Mouse (Mus musculus): ENCODE measurements around the gene Nfatc2.
A peak's percentile ranks its signal among the peaks of the same experiment; 100 is the strongest.

Nfatc2 gene

DNA sequence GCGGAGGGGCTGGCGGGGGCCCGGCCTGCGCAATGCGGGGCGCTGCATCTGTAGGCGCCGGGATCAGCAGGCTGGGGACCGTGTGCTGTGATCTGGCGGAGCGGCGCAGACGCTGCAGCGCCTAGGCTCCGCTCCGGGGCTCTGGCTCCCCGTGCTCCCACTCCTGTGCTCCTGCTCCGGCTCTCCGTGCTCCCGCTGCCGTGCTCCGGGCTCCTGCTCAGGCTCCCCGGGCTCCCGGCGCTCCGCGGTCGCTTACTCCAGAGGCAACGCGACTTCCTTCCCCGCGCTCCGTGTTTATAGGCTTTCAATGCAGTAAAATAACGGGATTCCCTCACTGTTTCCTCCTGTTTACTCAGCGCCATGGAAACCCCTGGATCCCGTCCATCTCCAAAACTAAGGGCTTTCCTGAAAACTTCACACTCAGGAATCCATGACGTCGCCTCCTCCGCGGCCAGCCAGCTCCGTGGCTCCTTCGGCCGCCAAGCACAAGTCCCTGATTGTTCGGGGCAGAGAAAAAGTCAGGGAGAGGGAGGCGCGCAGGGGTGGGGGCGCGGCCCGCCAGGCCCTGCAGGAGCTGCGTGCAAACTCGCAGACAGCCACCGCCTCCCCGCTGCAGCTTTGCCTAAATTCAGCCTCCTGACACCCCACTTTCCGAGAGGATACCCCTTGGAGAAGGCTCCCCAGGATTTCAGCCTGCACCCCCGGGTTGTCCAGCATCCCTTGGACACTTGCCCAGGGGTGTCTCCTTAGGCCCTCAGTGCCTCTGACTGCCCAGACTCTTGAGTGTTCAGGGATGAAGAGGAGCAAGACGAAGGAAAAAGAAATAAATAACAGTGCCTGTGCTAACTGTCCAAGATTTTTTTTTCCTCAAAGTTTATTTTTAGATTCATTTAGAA, at the start of gene Nfatc2:
Gene Nfatc2 (minus strand): TSS at position 167 of the 896 bp plus-strand sequence.
- DNase-seq (ENCODE audit: inconsistent age in 2 of 2, low spot score in 1 of 2) = peak; percentile 74 to 92

DNA sequence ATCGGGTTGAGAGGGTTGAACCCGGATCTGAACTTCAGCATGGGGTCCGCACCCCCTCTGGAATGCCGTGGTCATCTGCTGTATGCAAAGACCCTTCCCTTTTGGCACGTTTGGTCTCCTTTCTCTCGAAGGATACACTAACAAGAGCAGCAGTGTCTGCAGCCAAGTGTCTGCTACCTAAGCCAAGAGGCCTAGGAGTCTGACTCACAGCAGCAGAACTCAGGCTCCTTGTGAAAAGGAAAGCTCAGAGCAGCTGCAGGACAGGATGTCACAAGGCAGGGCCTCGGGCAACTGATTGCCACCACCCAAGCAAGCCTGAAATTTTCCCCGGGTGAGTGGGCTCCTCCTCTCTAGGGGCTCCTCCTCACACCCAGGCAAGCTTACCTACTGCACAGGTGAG, 46.7 kb upstream of the Nfatc2 start:
- DNase-seq (ENCODE audit: inconsistent age in 2 of 2, low spot score in 1 of 2) = no peak

DNA sequence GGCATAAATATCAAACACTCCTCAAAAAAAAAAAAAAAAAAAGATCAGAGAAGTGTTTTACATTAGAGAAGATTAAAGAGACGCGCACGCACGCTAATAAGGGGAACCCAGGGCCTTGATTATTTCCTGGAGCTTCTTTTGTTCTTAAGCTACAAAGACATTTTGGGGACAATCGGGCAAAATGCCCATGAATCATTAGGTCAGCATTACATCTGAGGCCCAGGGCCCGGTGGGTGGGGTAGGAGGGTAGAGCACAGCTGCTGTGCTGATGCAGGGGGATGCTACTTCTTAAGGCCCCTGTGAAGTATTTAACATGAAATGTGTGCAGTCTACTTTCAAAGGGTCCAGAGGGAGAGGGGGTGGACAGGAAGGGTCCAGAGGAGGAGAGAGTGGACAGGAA, 43.4 kb upstream of the Nfatc2 start:
- DNase-seq (ENCODE audit: inconsistent age in 2 of 2, low spot score in 1 of 2) = no peak

DNA sequence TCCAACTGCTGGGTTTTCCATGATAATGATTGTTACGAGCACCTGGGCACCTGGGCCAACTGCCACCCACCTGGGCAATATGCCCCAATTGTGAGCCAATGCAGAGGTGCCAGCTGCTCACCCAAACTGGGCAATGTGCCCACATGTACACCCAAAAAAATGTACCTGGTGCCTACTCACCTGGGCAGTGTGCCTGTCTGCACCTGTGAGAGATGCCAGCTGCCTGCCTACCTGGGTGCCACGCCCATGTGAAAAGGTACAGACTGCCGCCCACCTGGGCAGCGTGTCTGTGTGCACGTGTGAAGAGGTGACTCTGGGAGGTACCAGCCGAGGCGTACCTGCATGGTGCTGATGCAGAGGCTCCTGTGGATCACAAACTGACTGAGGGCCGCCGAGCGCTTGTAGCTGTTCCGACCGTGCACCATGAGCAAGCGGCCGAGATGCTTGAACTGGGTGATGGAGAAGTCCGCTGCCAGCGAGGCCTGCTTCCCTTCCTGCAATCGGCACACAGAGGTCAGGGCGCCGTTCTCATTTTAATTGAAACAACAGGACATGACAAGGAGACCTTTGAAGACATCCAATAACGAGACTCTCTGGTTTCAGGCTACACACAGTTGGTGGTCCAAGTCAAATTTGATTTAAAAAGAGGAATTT, 42.2 kb upstream of the Nfatc2 start:
- DNase-seq (ENCODE audit: inconsistent age in 2 of 2, low spot score in 1 of 2) = no peak

DNA sequence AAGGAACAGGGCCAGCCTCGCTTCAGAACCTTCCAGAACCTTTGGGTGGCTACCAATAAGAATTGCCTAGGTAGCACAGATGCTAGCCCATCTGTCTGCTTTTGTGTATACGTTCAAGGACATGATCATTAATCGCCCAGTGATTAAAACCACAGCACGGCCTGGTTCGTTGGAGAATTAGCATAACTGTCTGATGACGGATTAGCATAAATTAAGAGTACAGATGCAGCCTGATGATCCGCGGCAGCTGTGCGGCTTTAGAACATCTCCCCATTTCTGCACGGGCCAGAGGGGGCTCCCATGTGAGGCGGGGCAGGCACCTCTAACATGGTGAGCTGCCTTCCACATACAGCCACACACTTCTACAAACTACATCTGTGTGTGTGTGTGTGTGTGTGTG, 40.7 kb upstream of the Nfatc2 start:
- no peak for DNase-seq (ENCODE audit: inconsistent age in 2 of 2, low spot score in 1 of 2)

DNA sequence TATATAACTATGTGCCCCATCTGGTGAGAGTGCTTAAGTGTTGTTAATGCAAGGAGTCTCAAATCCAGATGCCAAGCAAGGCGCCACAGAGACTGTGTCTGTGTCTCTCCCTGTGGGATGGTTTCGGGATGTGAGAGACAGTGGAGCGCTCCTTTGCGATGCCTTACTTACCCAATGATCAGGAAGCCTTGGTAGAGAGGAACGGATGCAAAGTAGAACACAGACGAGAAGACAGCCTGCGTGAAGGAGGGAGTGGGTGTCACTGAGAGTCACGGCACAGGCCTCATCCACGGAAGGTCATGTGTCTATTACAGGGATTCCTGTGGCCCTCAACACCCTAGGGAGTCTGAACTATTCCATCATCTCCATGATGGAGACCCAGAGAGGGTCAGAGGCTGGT, 39.0 kb upstream of the Nfatc2 start:
- no peak for DNase-seq (ENCODE audit: inconsistent age in 2 of 2, low spot score in 1 of 2)

DNA sequence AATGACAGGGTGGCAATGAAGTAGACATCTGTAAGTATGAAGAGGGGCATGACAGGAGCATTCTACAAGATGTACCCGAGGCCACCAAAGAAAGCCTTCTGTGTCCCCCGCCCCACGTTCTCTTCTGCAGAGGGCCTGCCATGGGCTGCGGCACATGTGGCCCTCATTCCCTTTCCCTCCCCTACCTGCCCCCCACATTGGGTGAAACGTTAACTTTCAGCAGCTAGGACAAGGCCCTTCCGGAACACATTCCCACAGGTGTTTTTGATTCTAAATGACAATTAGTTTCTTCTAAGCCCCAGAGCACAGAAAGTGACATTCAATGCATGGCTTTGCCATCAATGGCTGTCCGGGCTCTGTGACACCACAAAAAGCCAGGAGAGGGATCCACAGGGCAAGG, 33.4 kb upstream of the Nfatc2 start:
- no peak for DNase-seq (ENCODE audit: inconsistent age in 2 of 2, low spot score in 1 of 2)

DNA sequence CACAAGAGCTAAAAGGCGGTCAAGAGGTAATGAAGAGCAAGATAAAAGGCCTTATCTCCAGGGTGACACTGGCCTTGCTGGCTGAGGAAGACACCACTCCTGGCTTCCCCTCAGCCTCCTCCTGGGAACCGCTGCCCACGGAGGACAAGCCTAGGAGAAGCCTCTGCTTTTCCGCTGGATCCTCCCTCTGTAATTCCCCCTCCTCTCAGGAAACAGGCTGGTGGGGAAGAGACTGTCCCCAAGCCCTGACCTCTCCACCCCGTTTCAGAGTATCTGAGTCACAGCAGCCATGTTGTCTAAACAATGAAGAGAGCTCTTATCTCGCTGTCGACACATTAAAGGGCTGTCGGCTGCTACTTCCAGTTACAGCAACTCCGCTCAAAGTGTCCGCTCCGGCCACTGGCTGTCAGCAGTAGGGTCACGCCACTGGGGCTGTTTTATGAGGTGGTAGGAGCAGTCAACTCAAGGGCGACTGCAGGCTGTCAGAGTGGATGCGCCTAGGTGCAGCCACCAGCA, 31.9 kb upstream of the Nfatc2 start:
- peak; percentile 40 to 68 for DNase-seq (ENCODE audit: inconsistent age in 2 of 2, low spot score in 1 of 2)

DNA sequence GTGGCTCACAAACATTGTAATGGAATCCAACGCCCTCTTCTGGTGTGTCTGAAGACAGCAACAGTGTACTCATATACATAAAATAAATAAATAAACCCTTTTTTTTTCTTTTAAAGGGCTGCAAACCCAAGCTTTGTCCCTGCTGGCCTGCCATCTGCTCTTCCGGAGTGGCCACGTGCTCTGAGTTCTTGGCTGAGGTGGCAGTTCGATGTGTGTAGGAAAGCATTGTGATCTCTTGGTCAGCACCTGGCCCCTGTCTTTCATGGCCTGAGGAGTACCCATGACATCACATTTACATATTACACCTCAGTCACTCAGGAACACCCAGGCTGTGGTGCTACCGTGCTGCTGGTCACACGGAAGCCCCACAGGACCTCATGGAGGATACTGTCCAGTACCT, 31.1 kb upstream of the Nfatc2 start:
- no peak for DNase-seq (ENCODE audit: inconsistent age in 2 of 2, low spot score in 1 of 2)

DNA sequence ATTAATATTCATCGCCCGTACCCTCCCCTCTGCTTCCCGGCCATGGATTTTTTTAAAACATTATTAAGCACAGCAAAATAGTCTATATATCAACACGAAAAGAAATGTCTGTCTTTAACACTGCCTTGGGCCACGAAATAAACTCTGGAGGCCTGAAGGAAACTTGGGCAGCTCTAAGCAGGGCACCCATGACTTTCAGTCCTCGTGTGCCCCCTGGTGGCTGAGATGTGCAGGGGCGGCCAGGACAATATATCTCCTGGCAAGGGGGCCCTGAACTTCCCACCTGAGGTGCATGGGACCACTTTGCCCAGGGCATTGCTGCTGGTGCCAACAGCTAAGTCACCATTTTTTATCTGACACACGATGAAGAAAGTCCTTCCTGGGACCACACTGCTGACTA, 27.3 kb upstream of the Nfatc2 start:
- DNase-seq (ENCODE audit: inconsistent age in 2 of 2, low spot score in 1 of 2) = peak; percentile 75 to 91

DNA sequence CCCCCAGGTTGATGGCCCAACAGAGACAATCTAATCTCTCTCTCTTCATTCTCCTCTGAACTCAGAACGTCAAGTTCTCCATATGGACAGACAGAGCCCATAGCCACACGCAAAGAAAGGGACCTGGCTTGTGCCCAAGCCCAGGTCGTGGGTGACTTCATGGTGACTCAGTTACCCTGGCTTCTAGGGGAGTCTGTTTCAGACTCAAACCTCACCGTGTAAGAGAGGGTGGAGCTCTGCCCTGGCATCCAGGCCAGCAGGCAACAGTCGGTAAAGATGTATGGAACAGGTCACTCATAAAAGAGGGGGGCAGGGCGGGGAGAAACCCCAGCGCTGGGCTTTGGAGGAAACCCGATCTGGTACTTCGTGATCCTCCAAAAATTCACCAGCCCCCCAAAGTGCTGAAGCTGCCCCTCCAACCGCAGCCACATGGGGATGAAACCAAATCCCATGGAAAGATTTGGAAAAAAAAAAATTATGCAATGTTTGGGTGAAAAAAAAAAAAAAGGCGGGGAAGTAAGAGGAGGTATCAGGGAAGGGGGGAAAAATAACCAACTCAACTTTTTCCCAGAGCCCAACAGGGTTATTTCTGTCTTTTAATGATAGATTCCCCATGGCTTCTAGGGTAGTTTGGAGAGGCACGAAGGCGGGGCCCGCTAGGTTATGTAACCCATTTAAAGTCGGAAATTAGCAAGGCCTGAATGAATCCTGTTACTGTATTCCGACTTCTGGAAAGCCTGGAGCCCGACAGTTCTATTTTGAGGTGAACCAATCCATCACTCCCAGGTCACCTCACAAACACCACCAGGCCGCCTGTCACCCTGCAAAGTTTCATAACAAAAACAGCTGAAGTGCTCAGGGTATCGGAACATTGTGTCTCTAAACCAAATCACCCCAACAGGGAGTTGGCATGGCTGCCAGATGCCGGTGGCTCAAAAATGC, 26.6 kb upstream of the Nfatc2 start:
- DNase-seq (ENCODE audit: inconsistent age in 2 of 2, low spot score in 1 of 2) = peak in 1 of 2 experiments; percentile 17

DNA sequence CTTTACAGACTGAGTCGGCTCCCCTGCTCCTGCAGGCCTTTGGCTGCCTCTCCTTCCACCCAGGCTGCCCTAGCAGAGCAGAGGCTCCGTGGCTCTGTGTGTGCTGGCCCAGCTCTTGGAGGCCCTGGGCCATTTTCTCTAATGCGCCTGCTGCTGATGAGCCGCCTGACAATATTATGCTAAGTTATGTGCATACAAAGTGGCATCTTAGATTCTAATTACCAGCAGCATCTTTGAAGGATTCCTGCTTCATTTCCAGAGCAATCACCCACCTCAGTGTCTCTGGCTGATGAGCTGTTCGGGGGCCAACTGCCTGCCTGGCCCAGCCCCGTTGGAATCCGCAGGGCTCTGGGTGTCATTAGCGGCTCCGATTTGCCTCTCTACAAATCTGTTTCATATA, 24.9 kb upstream of the Nfatc2 start:
- no peak for DNase-seq (ENCODE audit: inconsistent age in 2 of 2, low spot score in 1 of 2)

DNA sequence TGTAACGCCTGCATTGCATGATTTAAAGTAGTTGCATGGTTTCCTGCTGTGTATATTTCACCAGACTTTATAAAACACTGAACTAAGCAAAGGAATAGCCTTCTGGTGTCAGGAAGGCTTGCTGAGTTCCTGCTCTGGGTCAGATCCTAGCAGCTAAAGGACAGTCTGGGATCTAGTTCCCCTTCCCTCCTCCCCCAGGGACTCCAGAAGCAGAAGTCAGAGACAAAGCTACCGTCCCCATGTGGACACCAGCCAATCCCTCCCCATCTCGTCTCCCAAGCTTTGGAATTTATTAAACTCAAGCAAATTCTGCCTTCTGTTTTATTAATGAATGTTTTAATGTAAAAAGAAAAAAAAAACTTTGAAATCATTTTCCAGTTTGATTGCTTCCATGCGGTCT, 23.6 kb upstream of the Nfatc2 start:
- no peak for DNase-seq (ENCODE audit: inconsistent age in 2 of 2, low spot score in 1 of 2)

DNA sequence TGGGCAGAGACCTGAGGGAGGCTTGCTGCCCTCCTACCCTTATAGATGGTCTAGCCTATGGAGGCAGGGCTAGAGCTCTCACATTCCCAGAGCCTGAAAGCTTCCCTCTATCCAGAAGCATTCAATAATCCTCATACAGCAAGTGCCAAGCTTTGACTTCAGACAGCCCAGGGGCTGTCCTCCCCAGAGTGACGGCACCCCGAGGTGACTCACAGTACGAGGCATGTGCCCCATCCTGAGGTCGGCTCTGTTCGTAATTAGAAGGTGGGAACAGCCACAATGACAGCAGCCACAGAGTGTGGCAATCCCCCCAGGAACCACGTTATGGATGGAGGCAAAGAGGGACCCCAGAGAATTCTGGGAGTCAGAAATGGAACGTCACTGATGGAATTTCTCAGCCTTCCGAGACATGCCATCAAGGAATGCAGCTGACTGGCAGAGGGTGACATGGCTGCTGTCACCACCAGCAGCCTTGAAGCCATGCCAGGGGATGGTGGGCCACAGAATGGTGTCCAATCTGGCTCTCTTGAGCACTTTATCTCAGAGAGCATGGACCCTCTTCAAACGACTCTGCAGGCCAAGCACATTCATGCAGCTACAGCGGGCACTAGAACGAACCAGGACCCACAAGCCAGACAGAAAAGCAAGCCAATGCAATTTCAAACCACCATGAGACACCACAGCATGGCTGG, 19.8 kb upstream of the Nfatc2 start:
- DNase-seq (ENCODE audit: inconsistent age in 2 of 2, low spot score in 1 of 2) = no peak

DNA sequence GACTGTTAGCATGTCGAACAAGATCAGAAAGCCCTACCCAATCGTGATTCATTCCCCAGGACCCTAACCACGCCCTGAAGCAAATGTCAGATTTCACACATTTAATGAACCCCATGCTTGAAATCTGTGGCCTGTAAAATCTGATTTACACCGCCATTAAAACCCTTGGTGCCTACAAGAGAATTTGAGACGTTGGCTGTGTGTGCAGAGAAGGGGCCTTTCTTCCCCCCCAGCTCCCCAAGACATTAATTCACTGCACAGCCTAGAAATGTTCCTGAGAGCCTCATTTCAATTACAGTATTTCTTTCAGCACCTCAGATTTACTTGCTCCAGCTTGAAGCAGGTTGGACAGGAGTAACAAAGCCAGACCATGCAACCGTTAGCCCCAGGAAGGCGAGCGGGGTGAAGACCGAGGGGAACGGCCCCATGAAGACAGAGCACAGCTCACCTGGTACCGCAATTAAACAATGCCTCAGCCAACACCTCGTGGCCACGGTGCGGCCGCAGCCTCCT, 16.8 kb upstream of the Nfatc2 start:
- DNase-seq (ENCODE audit: inconsistent age in 2 of 2, low spot score in 1 of 2) = no peak

DNA sequence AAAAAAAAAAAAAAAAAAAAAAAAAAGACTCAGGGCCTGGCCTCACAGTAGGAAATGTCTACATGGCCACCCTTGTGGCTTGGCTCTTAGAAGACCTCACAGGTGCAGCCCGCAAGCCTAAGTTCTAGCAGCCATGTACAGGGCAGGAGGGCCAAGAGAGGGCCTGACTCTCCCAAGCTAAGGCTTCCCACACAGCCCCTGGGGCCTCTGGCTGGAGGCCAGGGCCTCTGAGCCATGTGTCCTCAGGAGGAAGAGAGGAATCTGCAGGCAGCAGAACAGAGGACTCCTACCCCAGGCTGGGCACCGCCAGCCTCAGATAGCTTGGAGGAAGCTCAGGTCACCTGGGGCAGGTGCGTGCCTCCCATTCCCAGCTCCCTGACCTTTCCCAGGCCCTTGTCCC, 13.7 kb upstream of the Nfatc2 start:
- DNase-seq (ENCODE audit: inconsistent age in 2 of 2, low spot score in 1 of 2) = no peak

DNA sequence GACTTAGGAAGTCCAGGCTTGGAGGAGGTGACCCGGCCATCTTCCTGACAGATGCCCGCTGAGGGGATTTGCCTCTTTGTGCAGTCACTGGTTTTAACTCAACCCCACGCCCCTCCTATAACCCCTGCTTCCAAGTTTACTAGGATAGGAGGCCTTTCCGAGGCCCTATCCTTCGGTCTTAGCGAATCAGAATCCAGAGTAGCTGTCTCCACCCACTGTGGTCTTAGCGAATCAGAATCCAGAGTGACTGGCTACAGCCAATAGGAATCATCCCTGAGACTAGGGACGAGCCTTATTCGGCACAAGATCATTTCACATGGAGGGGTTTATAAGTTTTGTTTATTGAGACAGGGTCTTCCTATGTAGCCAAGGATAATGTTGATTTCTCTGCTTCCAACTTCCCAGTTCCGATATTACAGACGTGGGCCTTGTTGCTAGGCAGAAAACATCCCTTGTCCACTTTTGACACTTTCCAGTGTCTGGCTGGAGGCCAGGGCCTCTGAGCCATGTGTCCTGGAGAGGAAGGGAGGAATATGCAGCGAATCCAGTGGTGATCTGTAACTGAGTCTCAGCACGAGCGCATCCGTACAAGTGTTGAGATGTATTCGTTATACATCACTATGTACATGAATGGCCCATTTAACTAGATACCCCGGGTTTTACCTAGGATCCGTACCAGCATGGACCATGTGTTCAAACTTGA, 12.9 kb upstream of the Nfatc2 start:
- DNase-seq (ENCODE audit: inconsistent age in 2 of 2, low spot score in 1 of 2) = no peak

DNA sequence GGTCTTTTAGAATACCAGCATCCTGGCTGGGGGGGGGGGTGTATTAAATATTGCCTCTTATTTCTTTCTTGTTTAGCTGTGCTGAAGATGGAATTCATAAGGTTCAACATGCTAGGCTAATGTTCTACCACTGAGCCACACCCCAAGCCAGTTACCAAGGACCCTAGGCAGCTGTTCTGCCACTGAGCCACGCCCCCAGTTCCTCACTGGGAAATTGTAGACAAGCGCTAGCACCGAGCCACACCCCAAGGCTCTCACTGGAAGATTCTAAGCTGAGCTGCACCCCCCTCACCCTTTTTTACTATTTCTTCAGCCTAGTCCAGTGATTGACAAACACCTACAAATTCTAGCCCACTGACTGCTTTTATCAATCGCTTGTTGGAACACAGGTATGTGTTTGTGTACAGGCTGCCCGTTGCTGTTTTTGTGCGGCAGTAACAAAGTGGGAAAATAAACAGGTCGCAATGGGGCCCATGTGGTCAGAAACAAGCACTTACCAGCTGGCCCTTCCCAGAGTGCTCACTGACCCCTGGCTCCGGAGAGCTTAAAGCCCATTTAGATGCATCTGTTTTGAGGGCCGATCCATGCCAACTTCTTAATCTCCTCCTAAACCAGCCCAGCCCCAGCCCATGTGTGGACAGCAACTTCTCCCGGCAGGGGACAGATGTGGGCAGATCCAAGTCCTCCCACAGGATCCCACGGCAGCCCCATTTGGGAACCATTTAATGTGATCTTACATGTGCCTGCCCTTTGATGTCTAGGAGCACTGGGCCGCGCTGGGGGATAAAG, 11.8 kb upstream of the Nfatc2 start:
- no peak for DNase-seq (ENCODE audit: inconsistent age in 2 of 2, low spot score in 1 of 2)

DNA sequence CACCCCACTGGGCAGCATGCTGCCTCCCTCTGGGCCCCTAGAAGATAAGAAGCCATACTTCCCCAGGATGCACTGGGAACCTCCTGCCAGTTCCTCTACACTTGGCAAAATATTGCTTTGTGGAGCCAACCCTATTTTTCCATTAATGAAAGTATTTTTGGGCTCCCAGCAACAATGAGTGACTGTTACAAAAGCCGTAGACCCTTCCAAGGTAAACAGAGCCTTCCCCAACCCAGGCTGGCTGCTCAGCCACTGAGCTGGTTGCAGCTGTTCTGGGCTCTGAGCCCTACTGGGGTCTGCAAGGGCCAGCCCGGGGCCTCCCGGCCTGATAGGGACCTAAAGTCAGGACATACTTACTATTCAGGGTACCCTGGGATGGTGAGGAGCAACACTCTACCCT, 9.5 kb upstream of the Nfatc2 start:
- no peak for DNase-seq (ENCODE audit: inconsistent age in 2 of 2, low spot score in 1 of 2)

Measured in adrenal gland, adult (tissue).